Mouse (Mus musculus) ovary, adult 10 weeks (tissue): ENCODE measurements around the gene Grk4. TPM values are rescaled to one million over a fixed set of nuclear protein-coding genes. Genes with fewer than 3 reads are reported as not detected.

ENCODE experiments used
- polyA plus RNA-seq: library from polyadenylated mRNA; stranded (reverse); fragments of 350-450 nt; fragmentation: Illumina TruSeq; extraction: RNeasy Lipid Tissue Mini Kit (QIAGEN cat#74804); gene quantifications from one replicate; pipeline ENCODE4 v1.2.3, GENCODE M21; 2014

Grk4 gene
- 13.8 TPM for polyA plus RNA-seq

DNA sequence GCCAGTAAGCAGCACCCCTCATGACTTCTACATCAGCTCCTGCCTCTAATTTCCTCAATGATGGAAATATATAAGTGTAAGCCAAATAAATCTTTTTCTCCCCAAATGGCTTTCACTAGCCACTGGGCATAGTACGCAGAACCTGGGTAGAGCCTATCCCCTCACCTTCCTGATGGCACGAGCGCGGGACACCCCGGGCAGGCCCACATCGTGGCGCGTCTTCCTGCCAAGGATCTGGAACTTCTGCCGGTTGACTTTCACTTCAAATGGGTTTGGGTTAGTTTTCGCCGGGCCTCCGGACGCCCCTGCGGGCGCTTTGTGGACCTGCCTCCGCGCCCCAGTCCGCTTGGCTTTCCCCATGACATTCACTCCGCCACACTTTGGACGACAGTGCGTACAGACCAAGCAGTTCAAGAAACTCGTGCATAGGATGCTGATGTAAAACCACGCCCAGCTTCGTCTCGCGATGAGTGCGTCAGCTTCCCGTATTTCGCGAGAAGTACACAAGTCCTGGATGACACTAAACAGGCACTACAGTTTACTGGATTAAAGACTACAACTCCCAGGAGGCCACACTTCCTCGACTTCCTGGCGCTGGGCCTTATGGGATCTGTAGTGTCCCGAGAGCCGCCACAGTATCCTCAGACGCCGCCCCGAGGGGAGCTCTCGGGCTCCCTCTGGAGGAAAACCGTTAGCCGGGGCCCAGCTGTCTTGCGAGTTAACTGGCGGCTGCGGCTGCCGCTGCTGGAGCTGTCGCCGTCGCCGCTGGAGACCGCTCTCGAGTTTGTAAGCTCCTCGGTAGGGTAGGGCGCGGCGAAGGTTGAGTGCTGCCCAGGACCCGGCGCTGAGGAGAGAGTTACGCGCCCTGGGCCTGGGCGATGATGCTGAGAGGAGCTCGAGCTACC is at the start of gene Grk4, which contains the start of gene Nop14:
TSS of gene Grk4 (plus strand) at position 694 of the 905 bp plus-strand sequence.
TSS of gene Nop14 (minus strand) at position 463 of the 905 bp plus-strand sequence.

DNA sequence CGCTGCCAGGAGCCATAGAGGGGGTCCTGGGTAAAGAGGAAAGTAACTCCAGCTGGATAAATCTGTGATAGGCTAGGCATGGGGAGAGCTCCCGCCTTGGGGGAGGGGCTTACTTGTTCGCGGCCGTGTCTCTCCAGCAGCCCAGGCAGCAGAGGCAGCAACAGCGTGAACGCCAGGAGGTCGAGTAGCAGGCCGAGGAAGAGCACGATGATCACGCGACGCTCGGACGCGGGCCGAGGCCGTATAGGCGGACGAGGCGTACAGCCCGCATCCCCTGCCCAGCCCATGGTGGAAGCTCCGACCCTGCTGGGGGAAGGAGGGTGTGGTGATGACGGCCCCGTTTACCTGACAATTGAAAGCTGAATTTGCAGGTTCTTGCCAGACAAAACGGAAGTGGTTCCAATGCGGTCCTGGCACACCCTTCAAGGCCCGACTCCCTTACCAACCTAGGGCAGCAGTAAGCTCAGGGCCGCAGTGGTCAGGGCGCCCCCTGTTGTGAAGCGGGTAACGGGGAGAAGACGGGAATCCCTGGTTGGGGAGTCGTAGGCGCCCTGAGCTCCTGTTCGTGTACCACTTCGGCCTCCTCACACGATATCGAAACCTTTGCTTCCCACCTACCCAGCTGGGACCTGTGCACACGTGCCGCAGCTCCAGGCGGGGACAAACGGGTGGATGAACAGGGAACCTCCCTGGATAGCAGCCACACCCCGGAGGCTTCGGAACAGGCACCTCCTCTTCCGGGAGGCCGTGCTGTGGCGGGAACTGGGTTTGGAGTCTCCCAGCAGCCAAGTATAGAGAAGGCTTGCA is 23.5 kb upstream of the Grk4 start, which contains the start of gene Mfsd10:
TSS of gene Mfsd10 (minus strand) at position 732 of the 807 bp plus-strand sequence.

DNA sequence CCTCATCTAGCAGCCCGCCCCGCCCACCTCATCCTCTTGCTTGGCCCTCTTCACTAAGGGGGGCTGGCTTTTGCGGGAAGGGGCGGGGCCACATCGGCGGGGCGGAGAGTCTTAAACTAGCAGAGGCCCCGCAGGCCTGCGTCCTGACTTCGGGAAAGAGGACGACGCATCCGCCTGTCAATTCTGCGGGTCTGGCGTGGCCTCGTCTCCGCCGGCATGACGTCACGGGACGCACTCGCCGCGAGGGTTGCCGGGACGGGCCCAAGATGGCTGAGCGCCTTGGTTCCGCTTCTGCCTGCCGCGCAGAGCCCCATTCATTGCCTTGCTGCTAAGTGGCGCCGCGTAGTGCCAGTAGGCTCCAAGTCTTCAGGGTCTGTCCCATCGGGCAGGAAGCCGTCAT is 101.3 kb downstream of the Grk4 start, which contains the start of gene Htt:
TSS of gene Htt (plus strand) at position 232 of the 400 bp plus-strand sequence.

Other genes starting within 250 kb of the Grk4 start
- gene Tnip2, start 146.4 kb upstream of the Grk4 start, polyA plus RNA-seq: 6.5 TPM
- gene Sh3bp2, start 134.5 kb upstream of the Grk4 start, polyA plus RNA-seq: 1.4 TPM
- 138 TPM for gene Add1, start 86.7 kb upstream of the Grk4 start, polyA plus RNA-seq
- gene Mfsd10, start 23.2 kb upstream of the Grk4 start, polyA plus RNA-seq: 1.4 TPM
- 47.3 TPM for gene Nop14, start 231 bp upstream of the Grk4 start, polyA plus RNA-seq
- 8.2 TPM for gene Htt, start 101.4 kb downstream of the Grk4 start, polyA plus RNA-seq
- gene Msantd1, start 247.6 kb downstream of the Grk4 start, polyA plus RNA-seq: not detected